Mouse (Mus musculus) urinary bladder, postnatal 10 days (tissue): ENCODE measurements at regions not wholly inside any gene's neighbourhood (a gene's known extent, or its start where the extent isn't known, plus 50 kb on each side); places are given as distances from the start of the nearest gene placed in this dataset.
"Not testable (repeated sequence)": the region's sequence is repeated elsewhere in the genome, so short reads cannot be mapped to it uniquely, and the experiment has no call there.

ENCODE experiments used
- DNase-seq: peaks from one replicate; pipeline ENCODE4 v3.0.0; 2022; ENCODE audit warnings: low spot score

GRCm38 (mm10) chr8:90056331-90056730 is 291.8 kb downstream of the Tox3 start:
- no peak for DNase-seq

- DNase-seq, result no peak
Observed at GRCm38 (mm10) chr8:90046779-90047178, 301.4 kb downstream of the Tox3 start.

DNA sequence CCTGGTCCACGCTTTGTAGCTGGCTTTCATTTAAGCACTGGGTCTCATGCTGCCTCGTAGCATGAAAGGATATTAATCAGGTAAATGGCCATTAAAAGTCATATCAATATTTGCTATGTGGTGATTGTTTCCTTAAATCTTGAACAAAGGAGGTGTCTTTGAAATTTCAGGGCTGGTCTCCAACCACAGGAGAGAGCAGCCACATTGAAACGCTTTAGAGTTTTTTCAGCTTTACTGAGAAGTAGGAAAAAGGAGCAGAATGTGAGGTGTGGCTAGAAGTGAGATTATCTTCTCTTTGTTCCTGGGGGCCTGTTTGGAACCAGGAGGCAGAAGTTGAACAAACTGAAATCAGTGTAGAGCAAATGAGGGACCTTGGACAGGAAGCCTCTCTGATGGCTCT is 311.7 kb downstream of the Tox3 start:
- DNase-seq, result no peak

GRCm38 (mm10) chr8:90032572-90032971 is 315.6 kb downstream of the Tox3 start:
- DNase-seq, result no peak

- DNase-seq, result no peak
Observed at GRCm38 (mm10) chr8:90031220-90031619, 316.9 kb downstream of the Tox3 start.

DNA sequence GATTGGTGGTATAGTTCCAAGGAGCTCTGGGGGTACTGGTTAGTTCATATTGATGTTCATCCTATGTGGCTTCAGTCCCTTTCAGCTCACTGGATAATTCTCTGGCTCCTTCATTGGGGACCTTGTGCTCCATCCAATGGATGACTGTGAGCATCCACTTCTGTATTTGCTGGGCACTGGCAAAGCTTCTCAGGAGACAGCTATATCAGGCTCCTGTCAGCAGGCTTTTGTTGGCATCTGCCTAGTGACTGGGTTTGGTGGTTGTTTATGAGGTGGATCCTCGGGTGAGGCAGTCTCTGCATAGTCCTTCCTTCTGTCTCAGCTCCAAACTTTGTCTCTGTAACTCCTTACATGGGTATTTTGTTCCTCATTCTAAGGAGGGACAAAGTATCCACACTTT is 330.2 kb downstream of the Tox3 start:
- not testable (repeated sequence) for DNase-seq

- DNase-seq, result no peak
Observed at GRCm38 (mm10) chr8:90013755-90014154, 334.4 kb downstream of the Tox3 start.

DNA sequence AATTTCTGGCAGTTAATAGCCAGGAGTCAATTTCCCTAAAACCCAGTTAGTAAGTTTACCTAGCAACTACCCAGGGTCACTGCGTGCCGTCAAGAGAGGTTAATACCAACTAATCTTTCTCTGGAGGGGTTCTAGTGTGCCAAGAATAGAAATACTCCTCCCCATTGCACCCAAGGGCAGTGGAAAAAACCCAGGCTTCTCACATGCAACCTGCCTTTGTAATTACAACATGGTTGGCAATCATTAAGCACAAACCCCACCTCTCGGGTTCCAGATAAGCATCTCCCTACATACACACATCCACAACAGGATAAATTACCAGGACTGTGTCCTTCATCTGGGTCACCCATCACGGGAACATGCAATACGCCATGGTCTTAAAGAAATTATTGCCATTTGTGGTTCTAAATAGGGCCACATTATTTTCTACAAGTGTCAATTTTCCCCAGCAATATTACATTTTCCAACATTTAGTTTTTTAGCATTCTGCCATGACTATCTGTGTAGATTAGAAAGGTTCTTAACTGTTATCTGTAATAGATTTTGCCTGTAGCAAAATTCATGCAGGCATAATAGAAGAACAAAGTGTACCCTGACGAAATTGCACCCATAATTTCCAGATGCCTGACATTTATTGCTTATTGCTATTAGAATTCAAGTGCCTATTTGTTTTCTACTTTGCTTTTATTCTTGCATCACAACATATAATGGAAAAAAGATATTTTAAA is 336.3 kb downstream of the Tox3 start:
- no peak for DNase-seq

GRCm38 (mm10) chr8:90009431-90009830 is 338.7 kb downstream of the Tox3 start:
- DNase-seq, result no peak

DNA sequence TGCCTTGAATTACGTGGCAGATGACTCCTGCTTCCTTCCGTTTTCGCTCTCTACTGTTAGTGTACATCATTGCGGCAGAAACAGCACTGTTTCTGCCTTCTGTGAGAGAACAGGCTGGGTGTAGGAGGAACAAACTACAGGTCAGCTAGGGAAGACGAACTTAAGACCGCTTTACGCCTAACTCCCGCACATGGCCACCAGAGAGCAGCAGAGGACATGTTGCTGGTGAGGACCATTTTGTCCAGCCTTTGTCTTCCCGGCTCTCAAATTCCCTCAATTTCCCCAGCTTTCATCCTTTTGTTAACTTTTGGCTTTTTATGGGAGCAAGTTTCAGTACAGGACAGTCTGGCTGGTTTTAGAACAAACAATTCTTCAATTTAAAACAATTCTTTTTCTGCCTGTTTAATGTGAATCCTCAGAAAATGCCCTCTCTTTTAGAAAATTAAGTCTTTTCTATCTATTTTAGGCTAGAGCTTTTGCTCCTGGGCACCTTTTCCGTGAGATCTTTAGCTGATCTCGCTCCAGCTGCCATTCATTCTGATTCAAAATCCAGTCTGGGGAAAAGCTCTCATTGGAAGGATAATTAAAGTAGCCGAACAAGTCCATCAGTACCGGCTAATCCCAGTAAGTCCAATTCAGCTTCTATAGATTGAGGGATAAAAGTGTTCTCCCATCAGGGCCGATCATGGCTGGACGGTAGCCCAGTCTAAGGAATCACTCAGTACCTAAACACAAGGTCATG is 347.1 kb downstream of the Tox3 start:
- DNase-seq, result peak; percentile 28

DNA sequence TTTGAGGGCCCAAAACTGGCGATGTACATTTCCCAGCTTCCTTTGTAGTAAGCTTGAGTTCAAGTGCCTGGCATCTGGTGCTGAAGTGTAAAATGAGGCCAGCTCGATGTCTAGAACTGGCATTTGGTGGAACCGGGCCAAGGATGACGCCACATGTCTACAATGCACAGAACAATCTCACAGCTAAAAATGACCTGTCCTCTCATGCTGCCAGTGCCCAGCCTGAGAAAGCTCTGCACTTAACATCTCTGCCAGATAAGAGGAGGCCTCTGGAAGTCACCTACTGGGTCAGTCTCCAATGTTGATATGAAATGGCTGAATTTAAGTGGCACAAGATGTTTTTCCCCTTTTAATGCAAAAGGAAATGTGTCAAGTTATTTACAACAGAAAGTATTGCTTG is 354.4 kb downstream of the Tox3 start:
- DNase-seq, result no peak

GRCm38 (mm10) chr8:89983859-89984258 is 364.3 kb downstream of the Tox3 start:
- no peak for DNase-seq

GRCm38 (mm10) chr8:89982551-89982950 is 365.6 kb downstream of the Tox3 start:
- DNase-seq, result no peak

GRCm38 (mm10) chr8:89981320-89981719 is 366.8 kb downstream of the Tox3 start:
- DNase-seq, result no peak

GRCm38 (mm10) chr8:89980441-89980840 is 367.7 kb downstream of the Tox3 start:
- DNase-seq, result no peak

DNA sequence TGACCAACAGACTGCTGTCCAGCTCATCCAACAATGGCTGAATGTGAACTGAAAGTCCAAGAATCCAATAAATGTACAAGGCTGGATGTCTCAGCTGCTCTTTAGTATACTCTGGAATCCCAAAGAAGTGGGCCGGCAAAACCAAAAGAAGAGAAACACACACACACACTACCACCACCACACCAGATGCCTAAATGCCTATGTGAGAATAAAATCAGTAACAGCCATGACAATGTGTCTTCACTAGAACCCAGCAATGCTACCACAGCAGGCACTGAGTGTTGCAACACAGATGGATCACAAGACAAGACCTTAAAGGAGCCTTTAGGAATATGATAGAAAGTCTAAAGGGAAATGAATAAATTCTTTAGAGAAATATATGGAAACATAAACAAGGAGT is 385.3 kb downstream of the Tox3 start:
- DNase-seq, result no peak

- DNase-seq, result no peak
Observed at GRCm38 (mm10) chr8:89957486-89957885, 390.7 kb downstream of the Tox3 start.

- no peak for DNase-seq
Observed at GRCm38 (mm10) chr8:89956482-89957020, 391.6 kb downstream of the Tox3 start.

GRCm38 (mm10) chr8:89938836-89939235 is 409.3 kb downstream of the Tox3 start:
- no peak for DNase-seq

GRCm38 (mm10) chr8:89934521-89934920 is 413.6 kb downstream of the Tox3 start:
- no peak for DNase-seq

DNA sequence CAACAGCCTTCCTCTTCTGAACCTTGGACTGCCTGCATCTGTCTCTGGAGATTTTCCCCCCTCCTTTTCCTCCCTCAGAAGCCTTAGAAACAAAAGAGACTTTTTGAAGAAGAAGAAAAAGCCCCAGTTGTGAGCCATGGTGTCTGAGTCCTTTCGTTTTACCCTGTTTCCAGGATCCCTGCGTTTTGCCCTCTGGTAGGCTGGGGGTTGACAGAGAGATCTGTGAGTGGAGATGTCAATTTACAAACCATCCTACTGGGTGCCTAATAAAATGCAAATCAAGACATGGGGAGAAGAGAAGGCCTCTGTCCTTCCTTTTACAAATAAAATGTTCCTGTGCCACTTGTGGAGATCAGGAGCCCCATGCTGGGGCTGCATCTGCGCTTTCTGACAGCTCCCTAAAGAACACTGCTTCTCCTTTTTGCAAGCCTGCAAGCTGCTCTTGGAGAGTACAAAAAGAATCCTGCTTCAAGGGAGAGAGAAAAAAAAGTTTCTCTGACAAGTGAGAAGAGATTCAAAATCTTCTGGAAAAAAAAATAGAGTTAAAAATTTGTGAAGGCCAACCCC is 421.4 kb downstream of the Tox3 start:
- DNase-seq, result no peak

DNA sequence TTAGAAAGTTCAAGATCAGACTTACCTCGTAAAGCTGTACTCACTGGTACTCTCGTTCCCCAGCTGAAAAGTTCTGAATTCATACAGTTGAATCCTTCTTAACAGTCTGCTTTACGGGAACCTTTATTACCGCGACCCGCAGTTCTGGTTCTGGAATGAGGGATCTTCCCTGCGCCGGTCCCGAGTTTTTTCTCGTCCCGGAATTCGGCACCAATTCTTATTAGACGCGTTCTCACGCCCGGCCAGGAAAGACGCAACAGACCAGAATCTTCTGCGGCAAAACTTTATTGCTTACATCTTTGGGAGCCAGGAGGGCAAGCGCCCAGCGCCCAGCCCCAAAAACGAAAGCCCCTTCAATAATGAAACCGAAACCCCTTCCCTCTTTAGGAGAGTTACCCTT is 423.4 kb downstream of the Tox3 start:
- DNase-seq, result peak; percentile 29

DNA sequence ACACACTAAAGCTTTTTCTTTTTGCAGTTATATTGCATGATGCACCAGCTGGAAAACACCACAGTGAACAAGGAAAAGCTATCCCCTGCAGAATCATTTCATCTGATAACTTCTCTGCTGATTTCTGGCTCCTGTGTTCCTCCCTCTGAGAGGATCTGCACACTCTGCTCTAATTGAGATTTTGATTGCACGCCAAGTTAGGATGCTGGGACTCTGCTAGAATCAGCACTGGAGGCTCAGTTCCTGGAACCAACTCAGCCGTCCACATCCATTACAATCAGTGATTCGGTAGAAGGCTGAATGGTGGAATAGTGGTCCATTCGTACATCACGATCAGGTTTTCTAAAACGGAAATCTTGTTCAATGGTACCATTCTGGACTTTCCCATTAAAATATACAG is 434.1 kb downstream of the Tox3 start:
- no peak for DNase-seq
